Mouse (Mus musculus) C2C12 (cell line): ENCODE measurements around the gene Evl. TPM values are rescaled to one million over a fixed set of nuclear protein-coding genes. Genes with fewer than 3 reads are reported as not detected.

Experiments
- H3K27me3 ChIP-seq: one replicate; pipeline ENCODE4 v1.6.1; 2011; ENCODE audit not compliant: control insufficient read depth, insufficient read depth, insufficient read length
- H3K36me3 ChIP-seq: one replicate; pipeline ENCODE4 v1.6.1; 2011; ENCODE audit not compliant: control insufficient read depth, insufficient read depth
- H3K4me3 ChIP-seq: one replicate; pipeline ENCODE4 v1.5.1; 2011; ENCODE audit warnings: mild to moderate bottlenecking, control low read depth; ENCODE audit not compliant: poor library complexity, insufficient read depth, severe bottlenecking
- H3K79me2 ChIP-seq: one replicate; pipeline ENCODE4 v1.6.1; 2011; ENCODE audit not compliant: control insufficient read depth, insufficient read depth
- H3K79me3 ChIP-seq: one replicate; pipeline ENCODE4 v1.6.1; 2011; ENCODE audit warnings: low read depth, control low read depth
- H3ac ChIP-seq: one replicate; pipeline ENCODE3; 2011; ENCODE audit warnings: low read depth; ENCODE audit not compliant: control insufficient read depth, insufficient read length
- CEBPB ChIP-seq: IDR thresholded peaks from one replicate; pipeline ENCODE4 v1.6.1; 2011; ENCODE audit warnings: low read depth, mild to moderate bottlenecking, control low read depth, moderate library complexity
- CTCF ChIP-seq: IDR thresholded peaks from one replicate; pipeline ENCODE4 v1.5.1; 2011; ENCODE audit not compliant: control insufficient read depth, insufficient read depth, insufficient read length
- FOSL1 ChIP-seq: IDR thresholded peaks from one replicate; pipeline ENCODE4 v1.8.0; 2011; ENCODE audit warnings: mild to moderate bottlenecking, low read length; ENCODE audit not compliant: poor library complexity, insufficient read depth, severe bottlenecking
- MAX ChIP-seq: IDR thresholded peaks from one replicate; pipeline ENCODE4 v1.6.1; 2011; ENCODE audit warnings: mild to moderate bottlenecking, control low read depth
- MYOD1 ChIP-seq: IDR thresholded peaks from one replicate; pipeline ENCODE4 v1.6.1; 2011; ENCODE audit warnings: low read depth; ENCODE audit not compliant: control insufficient read depth, insufficient read length
- MYOG ChIP-seq: IDR thresholded peaks from one replicate; pipeline ENCODE4 v1.6.1; 2011; ENCODE audit not compliant: control insufficient read depth, insufficient read length; ENCODE audit errors: extremely low read depth
- USF1 ChIP-seq: IDR thresholded peaks from one replicate; pipeline ENCODE4 v1.6.1; 2011; ENCODE audit warnings: low read depth, mild to moderate bottlenecking, control low read depth, moderate library complexity
- polyA plus RNA-seq: library from polyadenylated mRNA; unstranded; fragments of >200 nt; fragmentation: generic; extraction: Trizol; gene quantifications from one replicate; pipeline ENCODE4 v1.2.1, GENCODE M21; 2012; ENCODE audit warnings: missing spikeins

Evl gene
- polyA plus RNA-seq, 1 experiment, result 89.9 TPM

- Histone ChIP-seq H3K79me2 (peaks cover 21% of the 10 kb centered on the region), H3ac (no peak overlapping the region), H3K79me3 (peaks cover 2% of the 10 kb centered on the region), H3K27me3 (no peaks in the 10 kb centered on the region), H3K36me3 (no peaks in the 10 kb centered on the region), H3K4me3 (no peak overlapping the region)
- TF ChIP-seq USF1 (no peak), MYOD1 (no peak), CTCF (no peak), MYOG (no peak), FOSL1 (no peak), CEBPB (no peak), MAX (no peak)
Measured at GRCm38 (mm10) chr12:108642019-108642418, 87.5 kb downstream of the Evl start.

DNA sequence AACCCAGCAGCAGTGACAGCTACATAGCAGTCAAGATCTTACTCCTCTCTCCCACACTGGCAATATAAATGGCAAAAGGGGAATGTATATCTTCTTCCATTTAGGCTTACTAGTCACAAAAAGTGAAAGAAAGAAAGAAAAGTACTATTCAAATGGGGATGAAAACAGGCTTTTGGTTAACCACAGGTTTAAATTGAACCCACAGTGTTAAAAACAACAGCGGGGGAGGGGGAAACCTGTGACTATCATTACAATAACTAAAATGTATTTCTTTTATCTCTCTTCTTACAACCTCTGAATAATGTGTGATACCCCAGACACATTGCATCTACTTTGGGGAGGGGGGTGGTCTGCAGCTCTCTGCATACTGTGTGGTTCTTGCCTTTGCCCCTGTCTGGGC lies 91.7 kb downstream of the Evl start:
- H3K79me2 ChIP-seq, result peaks cover 21% of the 10 kb centered on the region
- TF ChIP-seq MAX (no peak), FOSL1 (no peak), MYOD1 (no peak), CEBPB (no peak), MYOG (no peak), CTCF (no peak), USF1 (no peak)

DNA sequence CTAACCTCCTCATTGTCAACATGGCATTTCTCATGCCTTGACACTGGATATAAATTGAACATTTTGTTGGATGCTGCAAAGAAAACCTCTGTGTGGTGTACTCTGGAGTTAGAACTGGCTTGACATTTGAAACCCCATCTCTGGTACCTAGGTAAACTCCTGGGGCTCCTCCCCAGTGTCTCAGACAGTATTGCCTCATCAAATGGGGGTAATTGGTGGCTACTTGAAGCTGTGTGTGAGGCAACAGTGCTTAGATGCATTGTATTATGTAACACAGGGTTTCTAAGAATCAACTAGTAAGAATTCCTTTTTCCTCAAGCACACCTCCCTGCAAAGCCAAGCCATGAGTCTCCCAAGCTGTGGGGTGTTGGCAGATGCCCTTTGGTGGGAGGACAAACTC lies 93.3 kb downstream of the Evl start:
- Histone ChIP-seq H3ac (no peak overlapping the region), H3K27me3 (no peaks in the 10 kb centered on the region)

More for the DNA sequence above, 91.7 kb downstream of the Evl start:
- no peak overlapping the region for H3K4me3 ChIP-seq
- H3K27me3 ChIP-seq, result no peaks in the 10 kb centered on the region
- peaks cover 2% of the 10 kb centered on the region for H3K79me3 ChIP-seq
- no peak overlapping the region for H3ac ChIP-seq
- H3K36me3 ChIP-seq, result peaks cover 24% of the 10 kb centered on the region

DNA sequence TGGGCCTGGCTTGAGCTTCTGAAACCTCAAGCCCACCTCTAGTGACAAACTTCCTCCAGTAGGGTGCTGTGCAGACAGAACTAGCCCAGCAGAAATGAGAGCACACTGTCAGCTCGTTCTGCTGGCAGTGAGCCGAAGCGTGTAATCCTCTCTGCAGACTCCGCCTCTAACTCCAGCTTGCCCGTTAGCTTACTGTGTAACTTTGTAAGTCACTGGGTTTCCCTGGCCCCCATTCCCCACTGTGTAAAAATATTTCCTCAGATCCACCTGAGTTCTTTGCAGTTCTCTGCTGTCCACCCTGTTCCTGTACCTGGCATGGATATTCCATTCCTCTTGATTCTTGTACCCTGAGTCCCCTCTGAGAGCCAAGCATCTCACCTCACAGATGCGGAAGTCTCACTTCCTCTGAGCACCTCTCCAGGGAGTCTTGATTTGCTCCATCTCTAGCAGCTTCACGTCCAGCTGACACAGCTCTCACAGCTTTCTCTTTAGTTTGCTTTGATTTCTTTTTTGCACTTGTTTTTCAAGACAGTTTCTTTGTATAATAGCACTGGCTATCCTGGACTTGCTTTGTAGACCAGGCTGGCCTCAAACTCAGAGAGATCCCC lies 96.6 kb downstream of the Evl start:
- Histone ChIP-seq H3K79me2 (no peaks in the 10 kb centered on the region), H3ac (no peak overlapping the region), H3K27me3 (no peaks in the 10 kb centered on the region), H3K4me3 (no peak overlapping the region), H3K79me3 (no peaks in the 10 kb centered on the region), H3K36me3 (peaks cover 33% of the 10 kb centered on the region)
- no peak for TF ChIP-seq MAX
- no peak for TF ChIP-seq MYOD1
- TF ChIP-seq CEBPB, result no peak
- no peak for TF ChIP-seq FOSL1
- no peak for TF ChIP-seq CTCF
- no peak for TF ChIP-seq MYOG
- no peak for TF ChIP-seq USF1

More for the DNA sequence above, 93.3 kb downstream of the Evl start:
- no peak overlapping the region for H3K4me3 ChIP-seq
- H3K79me3 ChIP-seq, result peaks cover 2% of the 10 kb centered on the region
- TF ChIP-seq MAX (no peak), MYOG (no peak), USF1 (no peak)
- H3K36me3 ChIP-seq, result peaks cover 27% of the 10 kb centered on the region
- H3K79me2 ChIP-seq, result peaks cover 15% of the 10 kb centered on the region

DNA sequence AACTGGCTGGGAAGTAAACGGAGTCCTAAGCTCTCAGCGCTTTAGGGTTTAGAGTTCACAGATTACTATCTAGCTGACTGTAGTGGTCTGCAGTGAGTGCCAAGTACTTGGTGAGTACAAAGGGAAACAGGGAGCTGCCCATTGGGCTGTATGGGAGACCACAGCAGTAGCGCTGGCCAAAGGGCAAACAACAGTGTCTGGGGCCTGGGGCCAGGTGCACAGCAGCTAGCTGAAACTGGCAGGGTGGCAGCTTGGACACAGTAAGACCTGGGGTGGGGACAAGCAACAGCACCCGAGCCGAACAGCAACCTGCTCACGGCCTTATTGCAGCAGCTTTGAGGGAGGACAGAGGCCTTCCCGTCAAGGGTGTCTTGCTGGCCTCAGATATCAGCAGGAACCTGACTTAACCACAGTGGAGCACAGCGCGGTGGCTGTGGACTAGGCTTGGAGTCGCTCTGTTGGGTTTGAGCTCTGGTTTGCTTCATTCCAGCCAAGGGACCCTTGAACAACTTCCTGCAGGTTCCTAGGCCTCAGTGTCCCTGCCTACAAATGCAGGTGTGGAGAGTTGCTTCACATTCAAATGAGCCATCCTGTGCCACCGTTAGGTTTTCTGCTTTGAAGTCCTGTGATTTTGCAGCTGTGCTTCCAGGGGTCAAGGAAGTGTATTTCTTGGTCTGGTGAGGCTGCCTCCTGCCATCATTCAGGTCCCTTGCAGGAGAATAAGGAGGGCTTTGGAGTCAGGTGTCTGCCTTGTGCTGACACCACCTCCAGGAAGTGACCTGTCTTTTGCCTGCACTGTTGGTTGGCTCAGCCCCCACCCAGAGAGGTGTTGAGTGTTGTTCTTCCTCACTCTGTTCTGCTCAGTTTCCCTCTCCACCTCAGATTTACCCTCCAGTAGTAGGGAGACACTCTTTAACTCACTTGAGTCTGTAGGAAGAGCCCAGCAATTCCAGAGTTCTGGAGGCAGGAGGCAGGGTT lies 99.1 kb downstream of the Evl start:
- no peak overlapping the region for H3ac ChIP-seq
- TF ChIP-seq MYOG, result no peak
- TF ChIP-seq FOSL1, result no peak
- no peak for TF ChIP-seq MYOD1
- no peak for TF ChIP-seq USF1
- no peak for TF ChIP-seq MAX
- no peak for TF ChIP-seq CEBPB
- TF ChIP-seq CTCF, result no peak
- H3K4me3 ChIP-seq, result no peak overlapping the region
- H3K27me3 ChIP-seq, result no peaks in the 10 kb centered on the region
- peaks cover 32% of the 10 kb centered on the region for H3K36me3 ChIP-seq
- no peaks in the 10 kb centered on the region for H3K79me2 ChIP-seq
- peaks cover 1% of the 10 kb centered on the region for H3K79me3 ChIP-seq
